Mouse (Mus musculus) E14TG2a.4 (cell line): Measurements from ENCODE around the gene Dync1li1.

Experiments
- CTCF ChIP-seq: conservative IDR thresholded peaks from 2 replicates; pipeline ENCODE4 v1.5.1; 2014; ENCODE audit warnings: low read length
- NANOG ChIP-seq: IDR thresholded peaks from 2 replicates; pipeline ENCODE4 v1.6.1; 2014; ENCODE audit warnings: borderline replicate concordance, low read length, mixed read lengths

DNA sequence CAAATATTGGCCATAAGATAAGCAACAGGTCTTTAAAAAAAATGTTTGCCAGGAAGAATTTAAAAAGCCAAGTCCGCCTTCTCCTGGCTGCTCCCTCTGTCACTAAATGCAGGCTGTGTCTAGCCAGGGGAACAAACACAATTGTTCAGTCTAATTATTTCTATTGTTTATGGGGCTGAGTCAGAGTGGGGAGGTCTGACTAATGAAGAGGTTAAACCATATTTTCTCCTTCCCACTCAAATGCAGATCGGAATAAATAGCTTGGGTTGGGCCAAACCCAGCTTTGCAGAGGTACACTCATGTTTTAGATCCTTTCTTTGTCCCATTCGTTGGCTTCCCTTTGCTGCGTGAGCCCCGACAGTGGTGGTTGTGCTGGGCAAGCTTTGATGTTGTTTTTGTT is 39.2 kb upstream of the Dync1li1 start:
- no peak for TF ChIP-seq CTCF
- no peak for TF ChIP-seq NANOG
